Mouse (Mus musculus) intestine, postnatal 0 days (tissue): ENCODE data around the gene Naxe. TPM values are rescaled to one million over a fixed set of nuclear protein-coding genes. Genes with fewer than 3 reads are reported as not detected.

Source experiments
- ATAC-seq: fragments of 200-750 bp; cut with Nextera tagmentation; 2 replicates; pipeline ENCODE4 v1.8.0; 2017; ENCODE audit warnings: mild to moderate bottlenecking, moderate TSS enrichment, moderate library complexity
- H3K27ac ChIP-seq: fragments of 300-500 bp; sonication (generic); 2 replicates; pipeline ENCODE4 v1.5.1; 2014; ENCODE audit warnings: mild to moderate bottlenecking, low read depth, low read length, moderate library complexity
- H3K27me3 ChIP-seq: fragments of 300-500 bp; sonication (generic); replicated peaks from 2 replicates; pipeline ENCODE4 v1.6.1; 2014; ENCODE audit warnings: low read length, mixed read lengths; ENCODE audit not compliant: control insufficient read depth, insufficient read depth
- H3K36me3 ChIP-seq: fragments of 300-500 bp; sonication (generic); 2 replicates; pipeline ENCODE4 v1.6.1; 2014; ENCODE audit warnings: mild to moderate bottlenecking, moderate library complexity; ENCODE audit not compliant: control insufficient read depth, insufficient read depth
- H3K4me1 ChIP-seq: fragments of 300-500 bp; sonication (generic); replicated peaks from 2 replicates; pipeline ENCODE4 v1.6.1; 2014; ENCODE audit warnings: antibody characterized with exemption, low read length, mixed read lengths; ENCODE audit not compliant: control insufficient read depth, insufficient read depth
- H3K4me2 ChIP-seq: fragments of 300-500 bp; sonication (generic); replicated peaks from 2 replicates; pipeline ENCODE4 v1.6.1; 2014; ENCODE audit warnings: low read depth, mild to moderate bottlenecking, moderate library complexity
- H3K4me3 ChIP-seq: fragments of 300-500 bp; sonication (generic); 2 replicates; pipeline ENCODE4 v1.5.1; 2014; ENCODE audit warnings: low read depth, low read length
- H3K9ac ChIP-seq: fragments of 300-500 bp; sonication (generic); 2 replicates; pipeline ENCODE4 v1.6.1; 2014; ENCODE audit warnings: mild to moderate bottlenecking, low read depth, low read length
- H3K9me3 ChIP-seq: fragments of 300-500 bp; sonication (generic); 2 replicates; pipeline ENCODE4 v1.6.1; 2016; ENCODE audit warnings: mixed run types; ENCODE audit not compliant: control insufficient read depth
- CTCF ChIP-seq: sonication (generic); IDR thresholded peaks from 2 replicates; pipeline ENCODE4 v1.5.1; 2016; ENCODE audit warnings: low read depth, mild to moderate bottlenecking, control low read depth, antibody characterized with exemption, moderate library complexity
- WGBS: fragments of 180-500 bp; shearing (Covaris S2); extraction: QIAGEN DNeasy Blood & Tissue Kit; methylation state at CpG from one replicate; pipeline ENCODE4 v1.1.7; 2014; 5-methylcytosine and 5-hydroxymethylcytosine counted together
- polyA plus RNA-seq: library from polyadenylated mRNA; unstranded; fragments of >200 nt; fragmentation: Nextera tagmentation; extraction: Ambion mirVana; gene quantifications from 2 replicates; pipeline ENCODE4 v1.2.1, GENCODE M21; 2015

Gene Naxe
- polyA plus RNA-seq, 1 experiment from 2014 or later = 109 TPM

DNA sequence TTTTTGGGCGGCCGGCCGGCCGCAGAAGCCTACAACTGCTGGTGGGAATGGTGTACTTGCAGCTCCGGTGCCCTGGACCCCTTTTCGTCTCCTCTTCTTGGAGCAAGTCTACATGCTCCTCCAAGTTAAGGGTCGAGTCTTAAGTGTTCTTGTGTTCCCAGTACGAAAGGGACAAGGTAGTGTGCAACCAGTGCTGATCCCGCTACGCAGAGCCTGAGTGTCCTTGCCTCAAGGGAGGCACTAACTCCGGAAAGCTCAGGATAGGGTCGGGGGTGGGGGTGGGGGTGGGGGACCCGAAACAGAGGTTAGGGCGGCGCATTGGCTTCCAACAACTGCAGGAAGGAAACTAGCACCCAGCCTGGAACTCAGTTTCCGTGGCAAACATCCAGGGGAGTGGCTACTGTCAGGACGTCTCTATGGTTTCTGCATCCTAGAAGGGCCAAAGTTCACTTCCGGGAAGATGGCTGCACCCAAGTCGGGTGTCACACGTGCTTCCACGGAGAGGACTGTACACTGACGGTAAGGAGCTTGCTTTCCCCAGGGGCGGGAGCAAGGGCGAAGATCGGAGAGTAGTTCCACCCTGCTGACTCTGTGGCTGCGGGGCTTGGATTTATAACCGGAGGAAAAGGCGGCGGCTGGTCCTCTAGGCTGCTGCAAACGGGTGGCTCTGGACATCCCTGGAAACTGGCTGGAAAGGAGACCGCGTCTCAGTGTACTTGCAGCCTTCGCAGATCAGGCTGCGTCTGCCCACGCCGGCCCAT is 15.5 kb downstream of the Naxe start, which contains the start of gene Gpatch4:
Gene Gpatch4, plus strand, starts transcription at position 448 of the 761 bp plus-strand sequence.
- Histone ChIP-seq H3K27ac (peak within 1 kb of the TSS; percentile 47; the same call in 1 of the 2 replicates), H3K9ac (peak within 1 kb of the TSS; percentile 47), H3K4me1 (peaks cover 3% of the 10 kb centered on the region; the same call in 1 of the 2 replicates), H3K9me3 (no peaks in the 10 kb centered on the region), H3K4me3 (peak within 1 kb of the TSS; percentile 68), H3K27me3 (peaks cover 10% of the 10 kb centered on the region), H3K4me2 (peak within 1 kb of the TSS; percentile 81), H3K36me3 (no peaks in the 10 kb centered on the region)
- WGBS = 8% methylated on average over 36 of the region's 36 CpGs
- no peak for TF ChIP-seq CTCF
- peak; percentile 95 for ATAC-seq

- 64% methylated on average over 1 of the region's 1 CpGs for WGBS
- H3K27me3 ChIP-seq = peaks cover 39% of the 10 kb centered on the region
- H3K4me2 ChIP-seq = no peak overlapping the region
- H3K36me3 ChIP-seq = no peaks in the 10 kb centered on the region
- no peaks in the 10 kb centered on the region for H3K4me1 ChIP-seq
- no peak overlapping the region for H3K4me3 ChIP-seq
- no peaks in the 10 kb centered on the region for H3K9me3 ChIP-seq
- no peak for ATAC-seq
- H3K9ac ChIP-seq = no peak overlapping the region
- TF ChIP-seq CTCF = no peak
- no peak overlapping the region for H3K27ac ChIP-seq
These were observed 22.6 kb downstream of the Naxe start for GRCm38 (mm10) chr3:88035561-88036293.

GRCm38 (mm10) chr3:88033506-88033905 is 24.8 kb downstream of the Naxe start:
- WGBS = 41% methylated on average over 5 of the region's 5 CpGs
- H3K4me3 ChIP-seq = no peak overlapping the region
- H3K9me3 ChIP-seq = peaks cover under 1% of the 10 kb centered on the region; the same call in 1 of the 2 replicates
- no peak overlapping the region for H3K9ac ChIP-seq
- no peak overlapping the region for H3K4me2 ChIP-seq
- no peaks in the 10 kb centered on the region for H3K4me1 ChIP-seq
- TF ChIP-seq CTCF = no peak
- no peak for ATAC-seq
- no peaks in the 10 kb centered on the region for H3K36me3 ChIP-seq
- peaks cover 35% of the 10 kb centered on the region for H3K27me3 ChIP-seq
- no peak overlapping the region for H3K27ac ChIP-seq

DNA sequence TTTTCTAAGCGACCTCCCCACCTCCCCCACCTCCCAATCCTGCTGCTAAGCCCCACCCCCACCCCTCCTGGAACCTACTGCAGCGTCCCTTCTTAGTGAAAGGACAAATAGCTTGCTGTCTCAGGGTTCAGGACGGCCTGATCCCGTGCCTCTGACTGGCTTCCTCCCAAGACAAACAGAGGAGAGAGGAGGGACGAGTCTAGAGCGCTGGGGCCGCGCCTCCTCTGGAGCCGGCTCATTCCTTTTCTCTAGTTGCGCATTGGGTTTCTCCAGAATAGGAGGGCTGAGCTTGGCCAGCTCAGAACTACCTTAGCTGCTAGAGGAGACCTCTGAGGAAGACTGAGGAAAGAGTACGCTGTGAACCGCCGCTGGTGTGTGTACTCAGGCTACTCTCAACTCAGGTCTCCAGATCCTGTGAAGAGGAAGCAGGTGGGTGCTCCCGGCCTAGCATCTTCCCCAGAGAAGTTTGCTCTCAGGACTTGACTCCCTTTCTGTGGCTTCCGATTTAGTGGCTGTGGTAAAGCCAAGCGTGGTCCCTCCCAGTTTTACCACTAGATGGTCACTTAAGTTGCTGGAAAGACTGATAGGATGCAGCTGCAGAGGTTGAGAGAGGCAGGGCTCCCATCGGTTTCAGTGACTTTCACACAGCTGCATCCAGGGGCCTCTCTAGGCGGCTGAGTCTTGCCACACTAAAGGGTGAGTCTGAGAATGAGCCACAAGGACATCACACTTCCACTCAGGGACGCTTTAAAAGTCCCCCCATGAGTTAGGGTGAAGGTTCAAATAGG is 27.5 kb downstream of the Naxe start:
- H3K4me3 ChIP-seq = no peak overlapping the region
- no peak overlapping the region for H3K9ac ChIP-seq
- peaks cover 33% of the 10 kb centered on the region for H3K27me3 ChIP-seq
- no peak for TF ChIP-seq CTCF
- no peak overlapping the region for H3K4me2 ChIP-seq
- H3K27ac ChIP-seq = no peak overlapping the region
- WGBS = 9% methylated on average over 19 of the region's 19 CpGs
- H3K9me3 ChIP-seq = peaks cover 7% of the 10 kb centered on the region; the same call in 1 of the 2 replicates
- H3K36me3 ChIP-seq = no peaks in the 10 kb centered on the region
- ATAC-seq = no peak; the same call in 1 of the 2 replicates
- H3K4me1 ChIP-seq = no peaks in the 10 kb centered on the region

DNA sequence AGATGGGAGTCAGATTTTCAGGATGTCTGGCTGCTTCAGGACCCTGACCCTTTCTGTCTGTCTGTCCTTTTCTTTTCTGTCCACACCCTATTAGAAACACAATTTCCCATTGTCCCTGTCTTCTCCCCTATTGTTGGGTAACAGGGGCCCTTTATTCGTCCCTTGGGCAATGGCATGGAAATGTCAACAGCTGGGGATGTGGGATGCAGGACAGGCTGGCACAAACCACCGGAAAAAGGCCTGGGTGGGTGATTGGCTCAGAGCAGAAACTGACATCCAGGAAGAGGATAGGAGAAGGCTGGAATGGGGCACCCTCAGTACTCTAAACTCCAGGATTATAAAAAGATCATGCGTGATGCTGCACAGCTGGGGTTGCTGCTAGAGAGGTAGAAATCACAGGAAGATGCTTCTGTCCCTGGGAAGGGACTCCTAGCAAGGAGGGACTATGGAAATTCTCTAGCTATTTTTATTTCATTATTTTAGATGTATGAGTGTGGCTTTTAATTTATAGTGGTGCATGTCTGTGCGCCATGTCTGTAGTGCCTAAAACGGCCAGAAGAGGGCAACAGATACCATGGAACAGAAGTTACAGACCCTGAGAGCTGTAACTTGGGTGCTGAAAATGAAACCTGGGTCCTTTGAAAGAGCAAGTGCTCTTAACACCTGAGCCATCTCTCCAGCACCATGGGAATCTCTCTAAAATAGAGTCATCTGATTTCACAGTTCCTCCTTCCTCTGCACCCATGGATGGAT is 30.7 kb downstream of the Naxe start, which contains the start of gene Hapln2:
Gene Hapln2, minus strand, starts transcription at position 150 of the 753 bp plus-strand sequence.
- Histone ChIP-seq H3K4me2 (no peak within 1 kb of the TSS), H3K27me3 (peaks cover 60% of the 10 kb centered on the region)
- no peak for ATAC-seq

More for the DNA sequence above, 30.7 kb downstream of the Naxe start, which contains the start of gene Hapln2:
- 0 out of 2 replicates have a peak, but pooled peaks cover 2% of the 10 kb centered on the region for H3K4me1 ChIP-seq
- WGBS = 52% methylated on average over 5 of the region's 5 CpGs
- peaks cover 7% of the 10 kb centered on the region; the same call in 1 of the 2 replicates for H3K9me3 ChIP-seq
- H3K36me3 ChIP-seq = no peaks in the 10 kb centered on the region
- TF ChIP-seq CTCF = peak; percentile 65
- no peak within 1 kb of the TSS for H3K9ac ChIP-seq
- no peak within 1 kb of the TSS for H3K27ac ChIP-seq
- H3K4me3 ChIP-seq = no peak within 1 kb of the TSS
